Comparison of ENCODE assay signal across 24 mouse cellular contexts in the genomic region with DNA sequence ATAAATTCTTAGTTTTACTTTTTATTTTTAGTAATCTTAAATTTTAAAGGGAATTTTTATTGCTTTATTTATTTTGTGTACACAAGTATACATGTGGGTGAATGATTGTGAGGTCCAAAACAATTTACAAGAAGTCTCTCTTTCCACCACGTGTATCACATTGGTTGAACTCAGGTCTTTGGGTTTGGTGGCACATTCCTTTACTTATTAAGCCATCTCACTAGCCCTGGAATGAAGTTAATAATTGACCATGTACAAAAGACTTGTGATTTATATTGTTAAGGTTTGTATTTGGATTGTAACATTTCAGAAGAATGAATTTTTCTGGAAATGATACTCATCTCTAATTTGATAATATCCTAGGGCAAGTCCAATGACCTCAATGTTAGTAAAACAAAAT. TPM values are rescaled to one million over a fixed set of nuclear protein-coding genes. Genes with fewer than 3 reads are reported as not detected.
DNase-seq lines count a peak whose midpoint lies in the region; ATAC-seq and TF ChIP-seq lines count a peak whose summit lies in the region.
"Had no signal": no experiment of that assay in that cellular context is flagged by ENCODE, and none has a peak within 500 bp of the region (broad histone marks: within the 10 kb centered on the region; RNA-seq: fewer than 3 reads in every experiment).

No protein-coding gene starts in this region.

- no peaks in the 10 kb centered on the region for H3K36me3 ChIP-seq in kidney, adult 2 months (ENCODE audit: control insufficient read depth, insufficient read depth, low read length)
- H3K36me3 ChIP-seq in kidney, embryonic 14.5 days (ENCODE audit: control insufficient read depth, insufficient read depth, low read length) = no peaks in the 10 kb centered on the region
- H3K36me3 ChIP-seq in liver, adult 2 months (ENCODE audit: control insufficient read depth, insufficient read depth, low read length) = no peaks in the 10 kb centered on the region
- no peaks in the 10 kb centered on the region for H3K36me3 ChIP-seq in liver, embryonic 12.5 days
- H3K36me3 ChIP-seq: embryonic facial prominence, embryonic 13.5 days; embryonic facial prominence, embryonic 15.5 days; forebrain, embryonic 10.5 days; forebrain, embryonic 12.5 days had no signal

- ATAC-seq in kidney, embryonic 14.5 days (ENCODE audit: low FRiP score, low TSS enrichment) = no peak
- no peak for ATAC-seq in liver, embryonic 12.5 days
- ATAC-seq: forebrain, embryonic 14.5 days had no signal

- no peak overlapping the region for H3K4me2 ChIP-seq in kidney, embryonic 14.5 days (replicated peaks; ENCODE audit: low read depth, low read length)
- no peak overlapping the region for H3K4me2 ChIP-seq in liver, embryonic 12.5 days
- H3K4me2 ChIP-seq: embryonic facial prominence, embryonic 13.5 days; embryonic facial prominence, embryonic 15.5 days; forebrain, embryonic 12.5 days had no signal

- 21% methylated on average over 1 of the region's 1 CpGs for WGBS in kidney, adult 2 months
- WGBS in kidney, embryonic 14.5 days = 51% methylated on average over 1 of the region's 1 CpGs
- 15% methylated on average over 1 of the region's 1 CpGs for WGBS in liver, adult 2 months
- 37% methylated on average over 1 of the region's 1 CpGs for WGBS in liver, embryonic 12.5 days (ENCODE audit: insufficient replicate concordance)

- H3K9me3 ChIP-seq in kidney, embryonic 14.5 days (ENCODE audit: control insufficient read depth, low read length) = no peaks in the 10 kb centered on the region
- H3K9me3 ChIP-seq in liver, embryonic 12.5 days (replicated peaks) = no peaks in the 10 kb centered on the region
- H3K9me3 ChIP-seq: embryonic facial prominence, embryonic 13.5 days; embryonic facial prominence, embryonic 15.5 days; forebrain, embryonic 10.5 days; forebrain, embryonic 12.5 days had no signal

- H3K4me3 ChIP-seq in kidney, adult 2 months (ENCODE audit: insufficient read depth, low read depth, low read length) = no peak overlapping the region
- H3K4me3 ChIP-seq in kidney, embryonic 14.5 days (ENCODE audit: low read length) = no peak overlapping the region
- H3K4me3 ChIP-seq in liver, adult 2 months (ENCODE audit: insufficient read depth, low read depth, low read length) = no peak overlapping the region
- H3K4me3 ChIP-seq in liver, embryonic 12.5 days = no peak overlapping the region
- H3K4me3 ChIP-seq: embryonic facial prominence, embryonic 13.5 days; embryonic facial prominence, embryonic 15.5 days; erythroblast, embryonic 14.5 days; forebrain, embryonic 10.5 days; forebrain, embryonic 12.5 days had no signal

- no peaks in the 10 kb centered on the region for H3K79me2 ChIP-seq in liver, adult 2 months (ENCODE audit: control insufficient read depth, insufficient read depth, low read length)

- DNase-seq in kidney, adult 2 months = peak; percentile 64
- no peak for DNase-seq in kidney, postnatal 4 days
- DNase-seq in kidney, adult 9 months = peak; percentile 65
- peak; percentile 46 for DNase-seq in liver, adult 2 months (ENCODE audit: extremely low read depth, low read depth, low spot score)
- DNase-seq: adrenal gland, adult 2 months; adrenal gland, postnatal 10 days; adrenal gland, postnatal 25 days; cerebellum, adult 11 months; cerebellum, adult 18-20 months; cerebellum, adult 8-10 months; cerebellum, adult 9-11 months; cerebellum, postnatal 14 days; cerebellum, postnatal 36 days; embryo, embryonic 11 days had no signal

- no peaks in the 10 kb centered on the region for H3K4me1 ChIP-seq in kidney, adult 2 months (ENCODE audit: control insufficient read depth, insufficient read depth, low read length)
- H3K4me1 ChIP-seq in kidney, embryonic 14.5 days (ENCODE audit: control insufficient read depth, insufficient read depth, low read length) = no peaks in the 10 kb centered on the region
- no peaks in the 10 kb centered on the region; the same call in 1 of the 2 replicates for H3K4me1 ChIP-seq in liver, adult 2 months (ENCODE audit: control insufficient read depth, insufficient read depth, low read length)
- H3K4me1 ChIP-seq in liver, embryonic 12.5 days = no peaks in the 10 kb centered on the region
- H3K4me1 ChIP-seq: embryonic facial prominence, embryonic 13.5 days; embryonic facial prominence, embryonic 15.5 days; forebrain, embryonic 10.5 days; forebrain, embryonic 12.5 days had no signal

- no peak overlapping the region for H3K27ac ChIP-seq in kidney, adult 2 months (ENCODE audit: insufficient read depth, low read depth, low read length)
- no peak overlapping the region for H3K27ac ChIP-seq in kidney, embryonic 14.5 days (ENCODE audit: low read depth, low read length)
- no peak overlapping the region for H3K27ac ChIP-seq in liver, adult 2 months (replicated peaks; ENCODE audit: insufficient read depth, low read depth, low read length)
- no peak overlapping the region for H3K27ac ChIP-seq in liver, embryonic 12.5 days
- H3K27ac ChIP-seq: embryonic facial prominence, embryonic 13.5 days; embryonic facial prominence, embryonic 15.5 days; forebrain, embryonic 10.5 days; forebrain, embryonic 12.5 days had no signal

- no peaks in the 10 kb centered on the region for H3K27me3 ChIP-seq in kidney, adult 2 months (replicated peaks; ENCODE audit: control insufficient read depth, insufficient read depth, low read length)
- H3K27me3 ChIP-seq in kidney, embryonic 14.5 days (ENCODE audit: control insufficient read depth, insufficient read depth, low read length) = no peaks in the 10 kb centered on the region
- H3K27me3 ChIP-seq in liver, adult 2 months (ENCODE audit: control insufficient read depth, insufficient read depth, low read length) = no peaks in the 10 kb centered on the region
- no peaks in the 10 kb centered on the region for H3K27me3 ChIP-seq in liver, embryonic 12.5 days (replicated peaks)
- H3K27me3 ChIP-seq: embryonic facial prominence, embryonic 13.5 days; embryonic facial prominence, embryonic 15.5 days; forebrain, embryonic 12.5 days had no signal

- no peak for TF ChIP-seq POLR2A in kidney, adult 2 months (IDR thresholded peaks at IDR 0.05; ENCODE audit: low read depth, low read length)
- TF ChIP-seq POLR2A in liver, adult 2 months (IDR thresholded peaks at IDR 0.05; ENCODE audit: extremely low read depth, insufficient read depth, low read length) = no peak

- no peak for TF ChIP-seq CTCF in kidney, adult 2 months (conservative IDR thresholded peaks at IDR 0.05; ENCODE audit: insufficient read depth, insufficient read length, low read depth, low read length)
- TF ChIP-seq CTCF in liver, adult 2 months (IDR thresholded peaks at IDR 0.05; ENCODE audit: low read depth, low read length) = no peak

- no peak overlapping the region for H3K9ac ChIP-seq in kidney, embryonic 14.5 days (ENCODE audit: low read depth, low read length)
- H3K9ac ChIP-seq in liver, adult 2 months (ENCODE audit: low read depth, low read length) = no peak overlapping the region
- H3K9ac ChIP-seq in liver, embryonic 12.5 days = no peak overlapping the region
- H3K9ac ChIP-seq: embryonic facial prominence, embryonic 13.5 days; embryonic facial prominence, embryonic 15.5 days; forebrain, embryonic 12.5 days had no signal

RNA-seq across cellular contexts. Expression of gene Gm10358, which starts 56.2 kb away (rescaled TPM):
- polyA plus RNA-seq in kidney, adult 2 months (2012; rRNA removed) = 0.87 and 1.2 TPM in 2 replicates
- 0.29 TPM in 1 of 2 replicates, not detected in the other for polyA plus RNA-seq in kidney, embryonic 14.5 days (2014; fragmentation: Nextera tagmentation; extraction: Ambion mirVana)
- 0.81 and 0.92 TPM in 2 replicates for total RNA-seq in liver, adult 2 months (2014; rRNA removed)
- 0.36 and 0.46 TPM in 2 replicates for polyA plus RNA-seq in liver, adult 2 months (2012; rRNA removed)
- 0.13 TPM in 1 of 2 replicates, not detected in the other for polyA plus RNA-seq in liver, embryonic 12.5 days (2016; fragmentation: Nextera tagmentation; extraction: Ambion mirVana)
- total RNA-seq: adrenal gland, postnatal 25 days; adrenal gland, postnatal 4 days had no signal
- polyA plus RNA-seq: C2C12; embryonic facial prominence, embryonic 13.5 days; erythroblast, embryonic 14.5 days had no signal

Comparison
In these comparisons a context has a peak if more than half of its experiments do, and no peak if none do; other contexts are left out.
1. DNase-seq: peak in kidney, adult 2 months (single experiment), kidney, adult 9 months (single experiment) and liver, adult 2 months (single experiment); none in kidney, postnatal 4 days (0 of 2).